Mouse (Mus musculus): Measurements from ENCODE around the gene Snrnp27. TPM values are rescaled to one million over a fixed set of nuclear protein-coding genes. Genes with fewer than 3 reads are reported as not detected.
A peak's percentile ranks its signal among the peaks of the same experiment; 100 is the strongest.

Gene Snrnp27
- total and polyA plus RNA-seq, 3 experiments: 13.7 to 51.7 (median 46.6) TPM

DNA sequence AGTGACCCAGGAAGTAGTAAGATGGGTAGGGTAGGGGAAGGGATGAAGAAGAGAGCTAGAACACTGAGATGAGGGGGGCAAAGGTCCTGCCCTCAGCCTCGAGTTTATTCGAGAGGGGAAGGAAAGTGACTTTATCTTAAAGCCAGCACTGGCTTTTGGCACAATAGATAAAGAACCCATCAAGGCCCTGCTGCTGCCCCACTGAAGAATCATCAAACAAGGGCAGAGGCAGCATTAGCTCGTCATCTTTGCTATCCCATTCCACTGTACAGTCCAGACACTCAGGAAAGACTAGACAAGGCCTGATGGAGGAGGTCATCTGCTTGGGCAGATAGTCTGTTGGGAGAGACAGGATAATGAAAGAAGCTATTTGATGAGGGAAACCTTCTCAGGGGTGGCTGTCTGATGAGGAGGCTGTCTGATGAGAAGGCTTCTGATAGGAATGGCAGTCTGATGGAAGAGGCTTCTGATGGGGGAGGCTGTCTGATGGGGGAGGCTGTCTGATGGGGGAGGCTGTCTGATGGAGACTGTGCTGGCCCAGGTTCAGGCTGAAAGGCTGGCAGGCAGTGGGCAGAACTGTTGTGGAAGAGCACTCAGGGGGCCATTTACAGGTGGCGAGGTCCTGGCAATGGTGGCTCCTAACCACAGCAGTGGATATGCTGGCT lies 47.0 kb downstream of the Snrnp27 start:
- H3K27ac ChIP-seq: no peak overlapping the region
- intact Hi-C loops (cut with DNase I): no loop called here
- DNase-seq: no peak
- H3K27me3 ChIP-seq (ENCODE audit: control insufficient read depth, insufficient read depth, low read length): no peaks in the 10 kb centered on the region
- no peaks in the 10 kb centered on the region; the same call in 1 of the 2 replicates for H3K4me1 ChIP-seq (ENCODE audit: control insufficient read depth, insufficient read depth, low read length)
- H3K4me3 ChIP-seq: no peak overlapping the region
- no peaks in the 10 kb centered on the region for H3K36me3 ChIP-seq (ENCODE audit: control insufficient read depth, insufficient read depth, low read length)
- H3K79me2 ChIP-seq (replicated peaks; ENCODE audit: control insufficient read depth, insufficient read depth, low read length): no peaks in the 10 kb centered on the region
- TF ChIP-seq EP300 (IDR thresholded peaks at IDR 0.05; ENCODE audit: insufficient read depth, low read depth, low read length) (no peak), CTCF (IDR thresholded peaks at IDR 0.05) (no peak), POLR2A (IDR thresholded peaks at IDR 0.05; ENCODE audit: insufficient read depth, low read depth, low read length) (no peak)
- H3K9ac ChIP-seq (ENCODE audit: low read depth, low read length): no peak overlapping the region
- 48% methylated on average over 4 of the region's 4 CpGs for WGBS

DNA sequence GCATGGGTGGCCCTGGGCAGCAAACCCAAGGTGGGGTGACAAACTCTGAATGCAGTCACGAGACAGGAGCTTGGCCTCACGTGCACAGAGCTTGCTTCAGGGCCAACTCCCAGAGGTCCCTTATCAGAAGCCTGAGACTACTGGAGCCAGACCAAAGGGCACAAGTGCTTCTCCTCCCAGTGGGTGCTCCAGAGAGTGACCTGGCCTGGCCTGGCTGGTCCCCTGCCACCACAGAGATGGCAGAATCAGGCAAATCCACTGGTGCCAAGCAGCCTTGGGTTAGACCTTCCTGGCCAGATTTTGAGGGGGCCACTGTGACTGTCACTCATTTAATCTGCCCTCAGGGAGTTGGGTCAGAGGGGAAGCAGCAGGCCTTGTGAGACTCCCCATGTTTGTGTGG lies 47.8 kb downstream of the Snrnp27 start:
- WGBS: 48% methylated on average over 2 of the region's 2 CpGs
- peak; percentile 41 to 74 for DNase-seq
- TF ChIP-seq CTCF (IDR thresholded peaks at IDR 0.05) (no peak), POLR2A (IDR thresholded peaks at IDR 0.05; ENCODE audit: insufficient read depth, low read depth, low read length) (no peak), EP300 (IDR thresholded peaks at IDR 0.05; ENCODE audit: insufficient read depth, low read depth, low read length) (0 out of 2 replicates have a peak, but pooled peaks have one; percentile 36)
- no peaks in the 10 kb centered on the region for H3K79me2 ChIP-seq (replicated peaks; ENCODE audit: control insufficient read depth, insufficient read depth, low read length)
- no peak overlapping the region for H3K4me3 ChIP-seq
- H3K9ac ChIP-seq (ENCODE audit: low read depth, low read length): no peak overlapping the region
- no peaks in the 10 kb centered on the region for H3K36me3 ChIP-seq (ENCODE audit: control insufficient read depth, insufficient read depth, low read length)
- H3K27me3 ChIP-seq (ENCODE audit: control insufficient read depth, insufficient read depth, low read length): no peaks in the 10 kb centered on the region
- intact Hi-C loops (cut with DNase I): no loop called here
- no peak overlapping the region for H3K27ac ChIP-seq
- H3K4me1 ChIP-seq (ENCODE audit: control insufficient read depth, insufficient read depth, low read length): no peaks in the 10 kb centered on the region; the same call in 1 of the 2 replicates

DNA sequence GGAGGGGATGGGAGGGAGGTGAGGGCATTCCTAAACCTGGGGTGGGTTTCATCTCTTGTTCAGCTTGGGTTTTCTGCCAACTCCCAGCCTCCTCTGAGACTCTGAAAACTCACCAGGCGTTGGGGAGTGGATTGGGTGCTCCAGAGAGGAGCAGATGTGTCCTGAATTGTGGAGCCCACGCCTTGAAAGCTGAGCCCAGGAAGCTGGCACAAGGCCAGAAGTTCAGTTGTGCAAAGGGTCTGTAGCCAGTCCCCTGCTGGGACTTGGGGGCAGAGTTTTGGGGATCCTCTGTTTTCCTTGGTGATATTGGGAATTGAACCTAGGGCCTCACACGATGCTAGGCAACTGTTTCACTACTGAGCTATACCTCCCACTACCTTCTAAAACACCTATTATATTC lies 54.2 kb downstream of the Snrnp27 start:
- no peaks in the 10 kb centered on the region for H3K27me3 ChIP-seq (ENCODE audit: control insufficient read depth, insufficient read depth, low read length)
- no peak for DNase-seq
- H3K4me3 ChIP-seq: no peak overlapping the region
- no peak overlapping the region for H3K9ac ChIP-seq (ENCODE audit: low read depth, low read length)
- no peaks in the 10 kb centered on the region for H3K36me3 ChIP-seq (ENCODE audit: control insufficient read depth, insufficient read depth, low read length)
- no peak for TF ChIP-seq EP300 (IDR thresholded peaks at IDR 0.05; ENCODE audit: insufficient read depth, low read depth, low read length)
- no peak for TF ChIP-seq POLR2A (IDR thresholded peaks at IDR 0.05; ENCODE audit: insufficient read depth, low read depth, low read length)
- no peak for TF ChIP-seq CTCF (IDR thresholded peaks at IDR 0.05)
- 75% methylated on average over 3 of the region's 3 CpGs for WGBS
- no peaks in the 10 kb centered on the region for H3K4me1 ChIP-seq (ENCODE audit: control insufficient read depth, insufficient read depth, low read length)
- no peak overlapping the region for H3K27ac ChIP-seq
- H3K79me2 ChIP-seq (replicated peaks; ENCODE audit: control insufficient read depth, insufficient read depth, low read length): no peaks in the 10 kb centered on the region
- intact Hi-C loops (cut with DNase I): no loop called here

DNA sequence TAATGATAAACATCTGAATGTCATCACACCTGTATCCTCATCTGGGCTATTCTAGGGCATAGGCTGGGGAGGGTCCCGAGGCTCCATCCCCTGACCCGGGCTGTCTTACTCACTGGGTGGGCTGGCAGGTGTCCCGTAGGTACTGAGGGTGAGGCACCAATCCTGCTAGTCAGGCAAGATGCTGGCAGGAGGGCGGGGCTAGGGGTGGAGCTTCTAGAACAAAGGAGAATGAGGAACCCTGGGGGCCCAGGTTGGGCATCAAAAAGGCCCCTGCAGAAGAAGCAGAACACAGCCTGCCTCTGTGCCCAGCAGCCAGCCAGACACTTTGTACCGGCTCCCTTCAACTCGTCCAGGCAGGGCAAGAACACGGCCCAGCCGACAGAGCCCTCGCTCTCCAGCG lies 56.4 kb downstream of the Snrnp27 start, which contains the start of gene Asprv1:
Gene Asprv1 (plus strand): TSS at position 219 of the 400 bp plus-strand sequence.
- 71% methylated on average over 10 of the region's 10 CpGs for WGBS
- Histone ChIP-seq H3K27ac (no peak within 1 kb of the TSS), H3K4me3 (no peak within 1 kb of the TSS), H3K4me1 (ENCODE audit: control insufficient read depth, insufficient read depth, low read length) (0 out of 2 replicates have a peak, but pooled peaks cover 2% of the 10 kb centered on the region), H3K36me3 (ENCODE audit: control insufficient read depth, insufficient read depth, low read length) (no peaks in the 10 kb centered on the region), H3K27me3 (ENCODE audit: control insufficient read depth, insufficient read depth, low read length) (no peaks in the 10 kb centered on the region), H3K9ac (ENCODE audit: low read depth, low read length) (no peak within 1 kb of the TSS), H3K79me2 (replicated peaks; ENCODE audit: control insufficient read depth, insufficient read depth, low read length) (no peaks in the 10 kb centered on the region)
- intact Hi-C loops (cut with DNase I): no loop called here
- TF ChIP-seq CTCF (IDR thresholded peaks at IDR 0.05) (no peak), POLR2A (IDR thresholded peaks at IDR 0.05; ENCODE audit: insufficient read depth, low read depth, low read length) (no peak), EP300 (IDR thresholded peaks at IDR 0.05; ENCODE audit: insufficient read depth, low read depth, low read length) (no peak)
- DNase-seq: no peak

Other genes with a start within 250 kb of the Snrnp27 start
- 10 to 100 TPM in 1 of 2 experiments, 1 to 10 TPM in 1; 8.9 to 11.0 TPM for gene C87436, start 246.1 kb downstream of the Snrnp27 start, total RNA-seq (2021)
- gene C87436, start 246.1 kb downstream of the Snrnp27 start, polyA plus RNA-seq (2012; rRNA removed): 8.6 and 10.7 TPM in 2 replicates
- gene Pcbp1, start 158.2 kb downstream of the Snrnp27 start, total RNA-seq (2021): 100 to 1,000 TPM; 155 to 164 TPM
- gene Pcbp1, start 158.2 kb downstream of the Snrnp27 start, polyA plus RNA-seq (2012; rRNA removed): 72.9 and 85.8 TPM in 2 replicates
- under 1 TPM in 1 of 2 experiments, not detected in 1; 0.31 TPM for gene Asprv1, start 56.4 kb downstream of the Snrnp27 start, total RNA-seq (2021)
- gene Asprv1, start 56.4 kb downstream of the Snrnp27 start, polyA plus RNA-seq (2012; rRNA removed): 0.09 and 0.21 TPM in 2 replicates
- 1 to 10 TPM; 6.0 to 6.7 TPM for gene Mxd1, start 15.4 kb downstream of the Snrnp27 start, total RNA-seq (2021)
- gene Mxd1, start 15.4 kb downstream of the Snrnp27 start, polyA plus RNA-seq (2012; rRNA removed): 4.4 and 6.9 TPM in 2 replicates
- gene Gmcl1, start 48.9 kb upstream of the Snrnp27 start, total RNA-seq (2021): 1 to 10 TPM; 4.3 to 5.0 TPM
- gene Gmcl1, start 48.9 kb upstream of the Snrnp27 start, polyA plus RNA-seq (2012; rRNA removed): 2.7 and 3.7 TPM in 2 replicates
- 10 to 100 TPM; 33.1 to 33.3 TPM for gene Anxa4, start 109.1 kb upstream of the Snrnp27 start, total RNA-seq (2021)
- 18.1 and 23.4 TPM in 2 replicates for gene Anxa4, start 109.1 kb upstream of the Snrnp27 start, polyA plus RNA-seq (2012; rRNA removed)
- 10 to 100 TPM; 81.6 to 85.5 TPM for gene Aak1, start 165.0 kb upstream of the Snrnp27 start, total RNA-seq (2021)
- gene Aak1, start 165.0 kb upstream of the Snrnp27 start, polyA plus RNA-seq (2012; rRNA removed): 20.5 and 31.2 TPM in 2 replicates

All from heart, adult 2 months (tissue).